Mouse (Mus musculus) urinary bladder, adult 2 months (tissue): Measurements from ENCODE around the gene Lcmt1. TPM values are rescaled to one million over a fixed set of nuclear protein-coding genes. Genes with fewer than 3 reads are reported as not detected.

Source experiments
- DNase-seq: peaks from one replicate; pipeline ENCODE4 v3.0.0; 2022; ENCODE audit warnings: low spot score
- polyA plus RNA-seq: library from polyadenylated mRNA; depleted of rRNA; stranded (reverse); fragments of >200 nt; gene quantifications from 2 replicates; pipeline ENCODE4 v1.2.3, GENCODE M21; 2012; rRNA removed

Lcmt1 gene
- polyA plus RNA-seq, 1 experiment: 38.2 TPM

DNA sequence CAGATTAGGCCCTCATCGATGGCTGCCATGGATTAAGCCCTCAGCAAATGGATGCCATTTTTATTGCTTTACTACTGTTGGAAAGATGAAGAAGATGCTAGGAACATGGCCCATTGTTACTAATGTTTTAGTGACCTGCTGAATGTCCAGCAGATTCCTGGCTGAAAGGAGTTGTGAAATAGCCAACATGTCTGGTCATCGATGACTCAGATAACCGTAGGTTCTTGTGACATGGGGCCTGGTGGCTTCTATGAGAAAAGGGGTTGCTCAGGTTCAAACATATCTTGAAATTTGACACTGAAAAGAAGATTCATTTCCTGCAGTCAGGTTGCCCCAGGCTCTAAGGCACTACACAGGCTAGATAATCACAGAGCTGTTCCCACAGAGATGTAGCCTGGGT lies 85.5 kb downstream of the Lcmt1 start:
- no peak for DNase-seq

DNA sequence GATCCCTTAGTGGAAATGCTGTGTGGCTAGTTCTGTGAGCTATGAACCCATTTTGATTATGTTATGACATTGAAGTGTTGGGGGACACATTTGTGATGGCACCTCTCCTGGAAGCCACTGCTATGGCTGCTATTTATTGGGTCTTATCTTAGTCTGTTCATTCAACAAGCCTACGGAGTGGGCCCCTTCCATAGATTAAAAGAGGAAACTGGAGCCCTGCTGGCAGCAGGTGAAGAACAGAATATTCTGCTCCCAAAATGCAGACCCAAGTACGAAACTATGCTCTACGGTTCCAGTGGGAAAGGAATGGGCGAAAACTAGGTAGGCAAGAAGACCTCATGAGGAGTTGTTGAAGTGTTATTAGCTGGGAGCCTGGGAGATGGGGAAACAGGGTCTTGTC lies 88.7 kb downstream of the Lcmt1 start:
- no peak for DNase-seq

DNA sequence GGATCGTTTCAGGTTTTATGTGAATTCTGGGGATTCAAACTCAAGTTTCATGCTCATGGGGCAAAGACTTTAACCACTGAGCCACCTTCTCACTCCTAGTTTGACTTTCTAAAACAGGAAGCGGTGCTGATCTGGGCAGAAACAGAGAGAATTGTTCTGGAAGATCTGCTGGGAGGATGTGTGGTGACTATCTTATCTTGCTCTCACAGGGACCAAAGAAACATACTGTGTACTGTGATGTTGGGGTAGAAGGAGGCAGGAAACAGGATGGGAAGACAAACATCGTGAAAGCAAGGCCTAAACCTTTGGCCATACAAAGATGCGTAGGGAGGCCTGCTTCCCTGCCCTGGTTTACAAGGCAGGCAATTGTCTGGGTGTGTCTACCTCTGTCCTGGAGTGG lies 89.7 kb downstream of the Lcmt1 start:
- DNase-seq: no peak

DNA sequence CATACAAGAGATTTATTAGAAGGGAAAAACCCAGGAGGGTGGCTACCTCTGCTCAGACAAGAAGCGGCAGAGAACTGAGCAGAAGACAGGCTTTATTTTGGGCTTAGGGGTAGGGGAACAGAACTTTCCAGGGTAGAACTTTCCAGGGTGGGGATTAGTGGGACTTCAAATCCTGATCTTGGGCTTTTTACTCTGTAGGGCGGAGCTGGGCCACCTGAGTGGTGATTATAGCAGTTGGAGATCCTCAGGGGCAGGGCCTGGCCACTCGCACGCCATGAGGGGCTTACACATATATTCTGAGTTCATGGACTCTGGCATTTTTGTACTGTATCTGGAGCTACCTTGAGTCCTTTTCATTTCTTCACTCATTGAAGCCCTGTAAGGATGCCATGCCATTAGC lies 91.7 kb downstream of the Lcmt1 start:
- no peak for DNase-seq

DNA sequence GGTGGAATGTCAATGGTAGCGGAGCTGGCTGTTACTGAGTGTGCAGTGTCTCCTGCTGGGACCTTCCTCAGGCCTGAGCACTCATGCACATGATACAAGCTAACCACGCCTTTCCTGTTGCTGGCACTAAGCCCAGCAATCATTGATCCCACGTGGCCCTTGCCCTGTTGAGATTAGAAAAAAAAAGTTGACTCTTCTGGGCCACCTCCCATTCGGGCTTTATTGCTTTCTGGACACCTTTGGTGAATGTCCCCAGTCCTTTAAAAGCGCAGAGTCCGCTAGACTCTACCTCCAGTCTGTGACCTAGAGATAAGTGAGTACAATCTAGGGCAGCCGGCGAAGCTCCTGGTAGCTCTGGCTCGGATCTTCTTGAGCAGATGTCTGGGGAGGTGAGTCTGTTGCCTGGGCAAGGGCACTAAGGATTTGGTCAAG lies 92.5 kb downstream of the Lcmt1 start, which contains the start of gene Aqp8:
Gene Aqp8, plus strand, starts transcription at position 222 of the 432 bp plus-strand sequence.
- no peak for DNase-seq

DNA sequence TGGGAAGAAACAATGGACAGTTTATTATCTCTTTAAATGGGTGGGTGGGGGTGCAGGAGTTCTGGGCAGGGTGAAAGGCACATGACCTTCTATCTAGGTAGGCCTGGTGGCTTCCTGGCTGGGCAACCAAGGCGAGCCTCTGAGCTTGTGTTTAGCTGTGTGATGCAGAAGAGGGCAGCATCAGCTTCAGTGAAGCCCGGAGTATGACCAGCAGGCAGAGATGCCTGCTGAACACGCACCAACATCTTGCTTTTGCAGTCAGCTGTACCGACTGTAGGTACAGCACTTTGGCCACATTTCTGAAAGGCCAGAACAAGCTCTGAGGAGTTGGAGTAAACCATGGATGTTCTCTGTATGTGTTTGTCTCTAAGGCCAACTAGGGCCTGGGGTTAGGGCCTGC lies 94.0 kb downstream of the Lcmt1 start:
- DNase-seq: no peak

DNA sequence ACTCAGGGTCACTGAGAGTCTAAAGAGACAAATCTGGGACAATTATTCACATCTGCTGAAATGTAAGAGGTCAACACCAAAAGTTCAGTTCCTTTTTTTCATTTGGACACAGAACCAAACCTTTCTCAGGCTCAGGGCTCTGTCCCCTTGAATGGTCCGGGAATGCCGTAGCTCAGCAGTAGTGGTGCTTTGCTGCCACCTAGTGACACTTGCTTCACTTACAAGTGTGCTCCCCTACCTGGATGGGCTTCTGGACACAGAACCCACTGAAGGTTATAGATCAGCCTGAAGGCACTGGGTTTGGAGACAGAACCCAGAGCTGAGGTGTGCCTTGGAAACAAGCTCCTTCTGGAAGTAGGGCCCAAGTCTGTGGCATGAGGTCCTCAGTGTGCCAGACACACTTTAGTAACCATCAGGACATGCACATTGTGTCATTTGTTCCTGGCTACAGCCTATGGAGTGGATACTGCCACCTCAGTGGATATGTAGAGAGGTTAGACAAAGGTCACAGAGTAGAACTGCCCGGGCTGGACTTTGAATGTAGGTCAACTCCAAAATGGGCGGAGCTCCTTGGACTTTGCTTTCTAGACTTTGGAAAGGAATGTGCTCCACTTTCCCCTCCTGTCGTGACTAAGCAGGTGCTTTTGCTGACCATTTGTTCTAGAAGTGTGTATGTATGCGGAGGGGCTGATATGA lies 96.3 kb downstream of the Lcmt1 start:
- DNase-seq: no peak

DNA sequence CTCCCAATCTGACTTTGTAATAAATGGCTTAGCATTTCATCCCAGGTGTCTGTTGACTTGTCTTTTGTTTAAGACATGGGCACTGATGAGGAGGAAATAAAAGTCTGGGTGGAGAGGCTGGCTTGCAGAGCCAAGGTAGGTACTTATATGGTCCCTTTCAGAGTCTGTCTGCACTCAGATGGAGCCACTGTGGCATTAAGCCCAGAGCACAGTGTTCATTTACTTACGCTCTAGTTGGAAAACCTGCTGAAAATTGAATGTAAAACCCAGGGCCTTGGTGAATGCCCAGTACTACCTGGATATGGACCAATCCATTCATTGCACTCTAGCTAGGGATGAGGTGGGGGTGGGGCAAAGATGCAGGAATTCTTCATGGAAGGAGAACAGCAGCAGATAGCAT lies 98.4 kb downstream of the Lcmt1 start:
- DNase-seq: no peak

Other genes with a start within 250 kb of the Lcmt1 start
- gene Tnrc6a, start 245.9 kb upstream of the Lcmt1 start, polyA plus RNA-seq: 47.1 and 48.4 TPM in 2 replicates
- 0.39 and 0.41 TPM in 2 replicates for gene Slc5a11, start 155.0 kb upstream of the Lcmt1 start, polyA plus RNA-seq
- 27.4 and 27.9 TPM in 2 replicates for gene Arhgap17, start 131 bp downstream of the Lcmt1 start, polyA plus RNA-seq
- not detected in 2 replicates for gene Aqp8, start 92.5 kb downstream of the Lcmt1 start, polyA plus RNA-seq
- 0.72 and 0.75 TPM in 2 replicates for gene Zkscan2, start 130.7 kb downstream of the Lcmt1 start, polyA plus RNA-seq